Mouse (Mus musculus): ENCODE data around the gene Otof. TPM values are rescaled to one million over a fixed set of nuclear protein-coding genes. Genes with fewer than 3 reads are reported as not detected.

Otof gene
- polyA plus RNA-seq, 1 experiment from 2014 or later: 0.23 TPM

- no peaks in the 10 kb centered on the region for H3K9me3 ChIP-seq
- no peak overlapping the region for H3K4me2 ChIP-seq
- 77% methylated on average over 5 of the region's 5 CpGs for WGBS
- no peak overlapping the region for H3K4me3 ChIP-seq (replicated peaks)
- ATAC-seq (ENCODE audit: low FRiP score): no peak
- H3K27me3 ChIP-seq: peaks cover 5% of the 10 kb centered on the region
- H3K9ac ChIP-seq: no peak overlapping the region
- H3K4me1 ChIP-seq: peaks cover 5% of the 10 kb centered on the region
- H3K27ac ChIP-seq: no peak overlapping the region
- no peaks in the 10 kb centered on the region for H3K36me3 ChIP-seq (replicated peaks)
These were observed 10.4 kb upstream of the Otof start for GRCm38 (mm10) chr5:30472148-30472547.

- Histone ChIP-seq H3K27me3 (peaks cover 22% of the 10 kb centered on the region), H3K4me1 (peaks cover 19% of the 10 kb centered on the region), H3K9ac (no peak overlapping the region), H3K36me3 (replicated peaks) (no peaks in the 10 kb centered on the region), H3K9me3 (no peaks in the 10 kb centered on the region), H3K4me3 (replicated peaks) (no peak overlapping the region), H3K27ac (no peak overlapping the region), H3K4me2 (no peak overlapping the region)
- WGBS: 55% methylated on average over 6 of the region's 6 CpGs
- ATAC-seq (ENCODE audit: low FRiP score): no peak
These were observed 8.7 kb upstream of the Otof start for GRCm38 (mm10) chr5:30470454-30470853.

- WGBS: 32% methylated on average over 9 of the region's 9 CpGs
- Histone ChIP-seq H3K27ac (no peak overlapping the region), H3K4me3 (replicated peaks) (peak overlapping the region; percentile 34), H3K9ac (no peak overlapping the region), H3K4me1 (peaks cover 28% of the 10 kb centered on the region), H3K27me3 (peaks cover 39% of the 10 kb centered on the region), H3K36me3 (replicated peaks) (no peaks in the 10 kb centered on the region), H3K4me2 (peak overlapping the region; percentile 54), H3K9me3 (no peaks in the 10 kb centered on the region)
- ATAC-seq (ENCODE audit: low FRiP score): no peak
These were observed 4.6 kb upstream of the Otof start for GRCm38 (mm10) chr5:30466315-30466714.

- Histone ChIP-seq H3K27ac (no peak within 1 kb of the TSS), H3K36me3 (replicated peaks) (no peaks in the 10 kb centered on the region), H3K4me2 (peak within 1 kb of the TSS; percentile 54), H3K27me3 (peaks cover 43% of the 10 kb centered on the region), H3K4me3 (replicated peaks) (peak within 1 kb of the TSS; percentile 34), H3K9ac (no peak within 1 kb of the TSS), H3K9me3 (no peaks in the 10 kb centered on the region), H3K4me1 (peaks cover 28% of the 10 kb centered on the region)
- no peak for ATAC-seq (ENCODE audit: low FRiP score)
- 15% methylated on average over 21 of the region's 21 CpGs for WGBS
These were observed 4.1 kb upstream of the Otof start, which contains the start of gene 1700001C02Rik for GRCm38 (mm10) chr5:30465861-30466260. Gene 1700001C02Rik, plus strand, starts transcription at chr5:30466047.

GRCm38 (mm10) chr5:30460155-30460554 lies 1.6 kb downstream of the Otof start:
- Histone ChIP-seq H3K4me2 (no peak overlapping the region), H3K4me1 (peaks cover 9% of the 10 kb centered on the region), H3K27ac (no peak overlapping the region), H3K9ac (no peak overlapping the region), H3K36me3 (replicated peaks) (no peaks in the 10 kb centered on the region), H3K4me3 (replicated peaks) (no peak overlapping the region), H3K9me3 (no peaks in the 10 kb centered on the region), H3K27me3 (peaks cover 27% of the 10 kb centered on the region)
- no peak for ATAC-seq (ENCODE audit: low FRiP score)
- WGBS: 32% methylated on average over 4 of the region's 4 CpGs

- peaks cover 8% of the 10 kb centered on the region; the same call in 1 of the 2 replicates for H3K27me3 ChIP-seq
- WGBS: 65% methylated on average over 6 of the region's 6 CpGs
- H3K36me3 ChIP-seq (replicated peaks): no peaks in the 10 kb centered on the region
- H3K4me3 ChIP-seq (replicated peaks): no peak overlapping the region
- no peak overlapping the region for H3K9ac ChIP-seq
- H3K27ac ChIP-seq: no peak overlapping the region
- no peak overlapping the region for H3K4me2 ChIP-seq
- H3K4me1 ChIP-seq: no peaks in the 10 kb centered on the region
- no peaks in the 10 kb centered on the region for H3K9me3 ChIP-seq
- ATAC-seq (ENCODE audit: low FRiP score): no peak
These were observed 5.7 kb downstream of the Otof start for GRCm38 (mm10) chr5:30456056-30456455.

GRCm38 (mm10) chr5:30444327-30444895 lies 17.3 kb downstream of the Otof start:
- 81% methylated on average over 13 of the region's 13 CpGs for WGBS
- no peak overlapping the region for H3K9ac ChIP-seq
- H3K4me3 ChIP-seq (replicated peaks): no peak overlapping the region
- H3K9me3 ChIP-seq: no peaks in the 10 kb centered on the region
- no peaks in the 10 kb centered on the region for H3K4me1 ChIP-seq
- ATAC-seq (ENCODE audit: low FRiP score): no peak
- H3K36me3 ChIP-seq (replicated peaks): no peaks in the 10 kb centered on the region
- H3K27ac ChIP-seq: no peak overlapping the region
- H3K27me3 ChIP-seq: no peaks in the 10 kb centered on the region
- H3K4me2 ChIP-seq: no peak overlapping the region

- no peak overlapping the region for H3K4me2 ChIP-seq
- H3K27me3 ChIP-seq: no peaks in the 10 kb centered on the region
- no peak for ATAC-seq (ENCODE audit: low FRiP score)
- H3K9ac ChIP-seq: no peak overlapping the region
- H3K27ac ChIP-seq: no peak overlapping the region
- H3K4me1 ChIP-seq: no peaks in the 10 kb centered on the region
- H3K36me3 ChIP-seq (replicated peaks): no peaks in the 10 kb centered on the region
- H3K4me3 ChIP-seq (replicated peaks): no peak overlapping the region
- H3K9me3 ChIP-seq: no peaks in the 10 kb centered on the region
- 80% methylated on average over 5 of the region's 5 CpGs for WGBS
These were observed 19.5 kb downstream of the Otof start for GRCm38 (mm10) chr5:30442196-30442595.

GRCm38 (mm10) chr5:30440308-30440906 lies 21.3 kb downstream of the Otof start:
- H3K4me1 ChIP-seq: no peaks in the 10 kb centered on the region
- no peak overlapping the region for H3K4me2 ChIP-seq
- WGBS: 89% methylated on average over 8 of the region's 8 CpGs
- ATAC-seq (ENCODE audit: low FRiP score): no peak
- no peaks in the 10 kb centered on the region for H3K36me3 ChIP-seq (replicated peaks)
- no peaks in the 10 kb centered on the region for H3K9me3 ChIP-seq
- H3K27ac ChIP-seq: no peak overlapping the region
- no peak overlapping the region for H3K4me3 ChIP-seq (replicated peaks)
- H3K27me3 ChIP-seq: no peaks in the 10 kb centered on the region
- no peak overlapping the region for H3K9ac ChIP-seq

GRCm38 (mm10) chr5:30438931-30439330 lies 22.8 kb downstream of the Otof start:
- H3K4me1 ChIP-seq: no peaks in the 10 kb centered on the region
- WGBS: 44% methylated on average over 2 of the region's 2 CpGs
- no peaks in the 10 kb centered on the region for H3K27me3 ChIP-seq
- no peaks in the 10 kb centered on the region for H3K36me3 ChIP-seq (replicated peaks)
- H3K4me2 ChIP-seq: no peak overlapping the region
- no peak overlapping the region for H3K27ac ChIP-seq
- no peak overlapping the region for H3K4me3 ChIP-seq (replicated peaks)
- no peak for ATAC-seq (ENCODE audit: low FRiP score)
- H3K9me3 ChIP-seq: no peaks in the 10 kb centered on the region
- H3K9ac ChIP-seq: no peak overlapping the region

- no peak overlapping the region for H3K9ac ChIP-seq
- no peaks in the 10 kb centered on the region for H3K36me3 ChIP-seq (replicated peaks)
- no peak overlapping the region for H3K4me3 ChIP-seq (replicated peaks)
- no peaks in the 10 kb centered on the region for H3K4me1 ChIP-seq
- no peaks in the 10 kb centered on the region for H3K27me3 ChIP-seq
- no peak for ATAC-seq (ENCODE audit: low FRiP score)
- no peak overlapping the region for H3K27ac ChIP-seq
- no peaks in the 10 kb centered on the region for H3K9me3 ChIP-seq
- 85% methylated on average over 6 of the region's 6 CpGs for WGBS
- H3K4me2 ChIP-seq: no peak overlapping the region
These were observed 34.3 kb downstream of the Otof start for GRCm38 (mm10) chr5:30427406-30427805.

- no peak for ATAC-seq (ENCODE audit: low FRiP score)
- WGBS: 34% methylated on average over 8 of the region's 8 CpGs
- H3K9me3 ChIP-seq: no peaks in the 10 kb centered on the region
- H3K27ac ChIP-seq: no peak overlapping the region
- H3K4me2 ChIP-seq: no peak overlapping the region
- H3K9ac ChIP-seq: no peak overlapping the region
- H3K27me3 ChIP-seq: no peaks in the 10 kb centered on the region
- H3K36me3 ChIP-seq (replicated peaks): no peaks in the 10 kb centered on the region
- no peak overlapping the region for H3K4me3 ChIP-seq (replicated peaks)
- H3K4me1 ChIP-seq: no peaks in the 10 kb centered on the region
These were observed 38.0 kb downstream of the Otof start for GRCm38 (mm10) chr5:30423572-30424244.

GRCm38 (mm10) chr5:30423121-30423520 lies 38.6 kb downstream of the Otof start:
- Histone ChIP-seq H3K27ac (no peak overlapping the region), H3K36me3 (replicated peaks) (no peaks in the 10 kb centered on the region), H3K9me3 (no peaks in the 10 kb centered on the region), H3K4me2 (no peak overlapping the region), H3K9ac (no peak overlapping the region), H3K4me1 (no peaks in the 10 kb centered on the region), H3K4me3 (replicated peaks) (no peak overlapping the region), H3K27me3 (no peaks in the 10 kb centered on the region)
- no peak for ATAC-seq (ENCODE audit: low FRiP score)
- 82% methylated on average over 4 of the region's 4 CpGs for WGBS

Data from forebrain, embryonic 12.5 days (tissue).